Mouse (Mus musculus) neural tube, embryonic 13.5 days (tissue): ENCODE data around the gene B9d2. TPM values are rescaled to one million over a fixed set of nuclear protein-coding genes. Genes with fewer than 3 reads are reported as not detected.

Source experiments
- ATAC-seq: fragments of 200-750 bp; cut with Nextera tagmentation; 2 replicates; pipeline ENCODE4 v1.8.0; 2017; ENCODE audit warnings: low read depth, mild to moderate bottlenecking, moderate TSS enrichment, moderate library complexity
- H3K27ac ChIP-seq: fragments of 300-500 bp; sonication (generic); replicated peaks from 2 replicates; pipeline ENCODE4 v1.5.1; 2015; ENCODE audit warnings: moderate library complexity, mild to moderate bottlenecking, inconsistent platforms
- H3K27me3 ChIP-seq: fragments of 300-500 bp; sonication (generic); 2 replicates; pipeline ENCODE4 v1.6.1; 2015; ENCODE audit warnings: mild to moderate bottlenecking, inconsistent platforms
- H3K36me3 ChIP-seq: fragments of 300-500 bp; sonication (generic); 2 replicates; pipeline ENCODE4 v1.6.1; 2015; ENCODE audit warnings: mild to moderate bottlenecking, inconsistent platforms
- H3K4me1 ChIP-seq: fragments of 300-500 bp; sonication (generic); replicated peaks from 2 replicates; pipeline ENCODE4 v1.6.1; 2015; ENCODE audit warnings: inconsistent platforms
- H3K4me2 ChIP-seq: fragments of 300-500 bp; sonication (generic); 2 replicates; pipeline ENCODE4 v1.6.1; 2015; ENCODE audit warnings: inconsistent platforms, mild to moderate bottlenecking, moderate library complexity
- H3K4me3 ChIP-seq: fragments of 300-500 bp; sonication (generic); 2 replicates; pipeline ENCODE4 v1.5.1; 2015; ENCODE audit warnings: mild to moderate bottlenecking, inconsistent platforms
- H3K9ac ChIP-seq: fragments of 300-500 bp; sonication (generic); 2 replicates; pipeline ENCODE4 v1.6.1; 2015; ENCODE audit warnings: moderate library complexity, mild to moderate bottlenecking, inconsistent platforms
- H3K9me3 ChIP-seq: fragments of 300-500 bp; sonication (generic); 2 replicates; pipeline ENCODE4 v1.6.1; 2016; ENCODE audit warnings: inconsistent platforms
- WGBS: fragments of 180-500 bp; shearing (Covaris S2); methylation state at CpG from one replicate; pipeline ENCODE4 v1.1.7; 2015; 5-methylcytosine and 5-hydroxymethylcytosine counted together
- polyA plus RNA-seq: library from polyadenylated mRNA; unstranded; fragments of >200 nt; fragmentation: Nextera tagmentation; extraction: Ambion mirVana; gene quantifications from 2 replicates; pipeline ENCODE4 v1.2.1, GENCODE M21; 2015

Gene B9d2
- polyA plus RNA-seq, 1 experiment from 2014 or later: 42.6 TPM

DNA sequence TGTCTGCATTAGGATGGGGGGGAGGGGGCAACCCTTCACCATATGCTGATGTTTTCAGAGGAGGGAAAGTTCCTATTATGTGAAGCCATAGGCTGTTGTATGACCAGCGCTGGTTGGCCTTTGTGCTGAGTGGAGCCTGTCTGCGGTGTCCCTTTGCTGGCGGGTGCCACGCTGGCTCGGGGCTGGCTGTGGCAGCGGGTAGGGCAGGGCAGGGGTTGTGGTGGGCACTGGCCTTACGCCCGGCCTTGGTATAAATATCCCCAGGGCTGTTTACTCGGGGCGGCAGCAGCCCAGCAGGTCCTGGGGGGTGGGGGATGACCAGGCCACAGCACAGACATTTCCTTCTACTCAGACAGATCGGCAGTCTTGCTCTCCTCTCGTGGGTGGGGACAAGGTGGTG is 29.4 kb downstream of the B9d2 start:
- peaks cover 30% of the 10 kb centered on the region for H3K36me3 ChIP-seq
- peak; percentile 9; the same call in 1 of the 2 replicates for ATAC-seq

DNA sequence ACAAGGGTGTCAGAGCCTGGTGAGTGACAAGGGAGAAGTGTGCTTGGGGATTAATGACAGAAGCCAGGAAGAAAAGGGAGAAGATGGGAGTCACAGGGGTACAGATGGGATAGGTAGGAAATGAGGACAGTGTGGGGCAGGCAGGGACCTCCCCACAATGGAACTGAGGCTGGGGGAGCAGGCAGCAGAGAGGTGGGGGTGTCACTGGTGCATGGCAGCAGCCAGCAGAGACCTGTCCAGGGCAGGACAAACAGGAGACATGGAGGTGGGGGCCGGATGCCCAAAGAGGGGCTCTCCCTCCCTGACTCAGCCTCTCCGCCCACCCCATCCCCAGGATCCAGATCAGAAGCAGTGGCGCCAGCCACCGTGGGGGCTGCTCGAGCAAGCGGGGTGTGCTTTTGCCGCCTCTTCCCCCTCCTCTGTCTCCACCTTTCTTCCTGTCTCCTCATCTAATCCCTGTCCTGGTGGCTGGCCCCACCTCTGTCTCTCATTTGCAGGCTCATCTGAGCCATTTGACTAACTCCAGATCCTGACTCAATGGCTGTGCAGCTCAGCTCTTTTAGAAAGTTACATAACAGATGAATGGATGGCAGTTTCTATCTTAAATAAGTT is 30.0 kb downstream of the B9d2 start:
- peak overlapping the region; percentile 48 for H3K9ac ChIP-seq
- peaks cover 32% of the 10 kb centered on the region for H3K4me1 ChIP-seq
- peaks cover 37% of the 10 kb centered on the region for H3K36me3 ChIP-seq
- peak overlapping the region; percentile 21; the same call in 1 of the 2 replicates for H3K4me2 ChIP-seq
- no peak overlapping the region for H3K4me3 ChIP-seq
- ATAC-seq: peak; percentile 46
- WGBS: 5% methylated on average over 7 of the region's 7 CpGs
- H3K27ac ChIP-seq: no peak overlapping the region
- no peaks in the 10 kb centered on the region; the same call in 1 of the 2 replicates for H3K27me3 ChIP-seq
- no peaks in the 10 kb centered on the region for H3K9me3 ChIP-seq

More for the DNA sequence above, 29.4 kb downstream of the B9d2 start:
- H3K9ac ChIP-seq: peak overlapping the region; percentile 48
- no peaks in the 10 kb centered on the region; the same call in 1 of the 2 replicates for H3K27me3 ChIP-seq
- no peak overlapping the region for H3K4me3 ChIP-seq
- WGBS: 20% methylated on average over 12 of the region's 12 CpGs
- no peak overlapping the region for H3K4me2 ChIP-seq
- H3K4me1 ChIP-seq: peaks cover 36% of the 10 kb centered on the region
- H3K9me3 ChIP-seq: no peaks in the 10 kb centered on the region
- H3K27ac ChIP-seq: no peak overlapping the region

- 65% methylated on average over 5 of the region's 5 CpGs for WGBS
- 0 out of 2 replicates have a peak overlapping the region, but pooled peaks have one; percentile 14 for H3K27ac ChIP-seq
- no peaks in the 10 kb centered on the region for H3K9me3 ChIP-seq
- peaks cover 43% of the 10 kb centered on the region for H3K36me3 ChIP-seq
- no peak overlapping the region for H3K4me2 ChIP-seq
- H3K4me3 ChIP-seq: no peak overlapping the region
- peaks cover 32% of the 10 kb centered on the region for H3K4me1 ChIP-seq
- no peak for ATAC-seq
- H3K27me3 ChIP-seq: no peaks in the 10 kb centered on the region
- 0 out of 2 replicates have a peak overlapping the region, but pooled peaks have one; percentile 48 for H3K9ac ChIP-seq
These were observed 30.6 kb downstream of the B9d2 start for GRCm38 (mm10) chr7:25711165-25711564.

DNA sequence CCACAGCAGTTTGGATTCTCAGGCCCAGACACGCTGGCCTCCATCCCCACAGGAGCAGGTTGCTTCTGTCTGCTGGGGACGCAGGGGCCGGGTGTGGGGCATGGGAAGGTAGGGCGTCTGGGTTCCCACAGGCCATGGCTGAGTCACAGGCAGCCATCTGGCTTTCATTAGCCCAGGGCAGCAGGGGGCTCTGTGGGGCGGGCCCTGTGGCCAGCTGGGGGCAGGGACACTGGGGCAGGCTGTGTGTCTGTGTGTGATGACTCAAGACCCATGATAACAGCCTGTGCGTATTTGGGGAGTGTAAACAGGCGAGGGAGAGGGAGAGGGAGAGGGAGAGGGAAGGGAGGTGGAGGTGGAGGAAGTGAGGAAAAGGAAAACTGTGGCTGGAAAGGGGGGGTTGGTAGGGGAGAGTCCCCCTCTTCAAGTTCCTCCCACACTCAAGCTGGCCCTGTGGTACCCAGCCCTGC is 31.2 kb downstream of the B9d2 start:
- peak; percentile 3; the same call in 1 of the 2 replicates for ATAC-seq
- Histone ChIP-seq H3K36me3 (peaks cover 46% of the 10 kb centered on the region), H3K27me3 (no peaks in the 10 kb centered on the region), H3K9me3 (no peaks in the 10 kb centered on the region), H3K27ac (peak overlapping the region; percentile 14; the same call in 1 of the 2 replicates), H3K4me3 (no peak overlapping the region), H3K4me2 (no peak overlapping the region), H3K9ac (peak overlapping the region; percentile 55; the same call in 1 of the 2 replicates), H3K4me1 (peaks cover 32% of the 10 kb centered on the region)
- WGBS: 32% methylated on average over 7 of the region's 7 CpGs

- Histone ChIP-seq H3K4me1 (peaks cover 40% of the 10 kb centered on the region), H3K27me3 (no peaks in the 10 kb centered on the region), H3K36me3 (peaks cover 46% of the 10 kb centered on the region), H3K4me3 (no peak overlapping the region), H3K9me3 (no peaks in the 10 kb centered on the region), H3K27ac (no peak overlapping the region), H3K4me2 (no peak overlapping the region), H3K9ac (0 out of 2 replicates have a peak overlapping the region, but pooled peaks have one; percentile 55)
- 94% methylated on average over 9 of the region's 9 CpGs for WGBS
- ATAC-seq: no peak
These were observed 32.2 kb downstream of the B9d2 start for GRCm38 (mm10) chr7:25712801-25713200.

DNA sequence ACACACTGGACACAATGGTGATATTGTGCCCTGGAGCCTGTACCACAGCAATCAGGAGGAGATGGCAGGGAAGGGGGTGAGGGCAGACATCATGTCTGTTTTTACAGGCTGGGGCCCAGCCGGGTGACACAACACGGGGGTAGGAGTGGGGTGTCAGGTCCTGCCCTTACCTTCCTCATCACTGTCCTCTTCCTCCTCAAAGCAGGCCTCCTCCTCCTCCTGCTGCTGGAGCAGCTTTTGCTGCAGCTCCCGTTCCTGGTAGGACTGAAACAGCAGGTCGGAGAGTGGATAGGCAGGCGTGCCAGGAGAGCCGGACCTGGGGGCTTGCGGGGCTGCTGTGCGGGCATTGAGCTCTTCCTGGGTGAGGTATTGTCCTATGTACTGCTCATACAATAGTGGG is 34.0 kb downstream of the B9d2 start:
- H3K36me3 ChIP-seq: peaks cover 46% of the 10 kb centered on the region
- no peaks in the 10 kb centered on the region for H3K27me3 ChIP-seq
- ATAC-seq: no peak
- peaks cover 50% of the 10 kb centered on the region for H3K4me1 ChIP-seq
- H3K4me2 ChIP-seq: no peak overlapping the region
- H3K9ac ChIP-seq: no peak overlapping the region
- no peak overlapping the region for H3K27ac ChIP-seq
- 94% methylated on average over 8 of the region's 8 CpGs for WGBS
- no peak overlapping the region for H3K4me3 ChIP-seq
- H3K9me3 ChIP-seq: no peaks in the 10 kb centered on the region

DNA sequence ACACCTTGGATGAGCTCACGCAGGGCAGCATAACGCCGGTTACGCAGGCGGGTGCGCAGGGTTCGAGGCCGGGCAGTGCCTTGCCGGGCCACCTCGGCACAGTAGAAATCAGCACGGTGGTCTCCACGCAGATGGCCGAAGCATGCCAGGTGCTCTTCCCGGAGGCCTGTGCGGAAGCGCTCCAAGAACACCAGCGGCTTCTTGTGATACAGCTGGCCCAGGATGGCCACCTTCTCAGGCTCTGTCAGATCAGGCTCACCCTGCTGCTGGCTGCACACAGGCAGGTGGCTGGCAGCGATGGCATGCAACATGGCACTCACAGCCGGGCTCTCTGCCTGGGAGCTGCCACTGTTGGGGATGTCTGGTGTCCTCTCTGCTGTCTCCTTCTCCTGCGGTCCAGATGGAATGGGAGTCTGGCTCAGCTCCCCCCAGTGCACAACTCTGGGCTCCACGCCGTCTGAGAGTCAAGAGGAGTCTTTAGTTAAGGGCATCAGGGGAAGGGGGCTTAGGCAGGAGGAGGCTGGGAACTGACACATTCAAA is 35.2 kb downstream of the B9d2 start:
- peaks cover 54% of the 10 kb centered on the region for H3K36me3 ChIP-seq
- 96% methylated on average over 22 of the region's 22 CpGs for WGBS
- no peaks in the 10 kb centered on the region for H3K27me3 ChIP-seq
- no peak for ATAC-seq
- no peak overlapping the region for H3K4me3 ChIP-seq
- H3K4me1 ChIP-seq: peaks cover 38% of the 10 kb centered on the region
- no peak overlapping the region for H3K27ac ChIP-seq
- no peak overlapping the region for H3K4me2 ChIP-seq
- no peaks in the 10 kb centered on the region for H3K9me3 ChIP-seq
- no peak overlapping the region for H3K9ac ChIP-seq

DNA sequence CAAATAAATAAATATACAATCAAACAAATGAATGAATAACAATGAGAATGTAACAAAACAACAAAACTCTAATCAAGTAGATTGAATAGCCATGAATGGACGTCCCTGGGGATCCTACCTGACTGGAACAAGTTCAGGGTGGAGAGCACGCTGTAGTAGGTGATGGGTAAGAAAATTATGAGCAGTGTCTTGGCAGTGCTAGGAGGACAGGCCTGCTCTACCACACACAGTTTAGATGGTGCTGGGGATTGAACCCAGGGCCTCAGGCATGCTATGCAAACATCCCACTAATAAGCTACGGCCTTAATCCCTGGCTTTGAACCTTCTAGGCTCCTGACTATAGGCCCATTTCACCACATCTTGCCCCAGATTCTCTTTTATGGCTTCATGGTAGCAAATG is 36.9 kb downstream of the B9d2 start:
- Histone ChIP-seq H3K27ac (no peak overlapping the region), H3K4me3 (peak overlapping the region; percentile 77), H3K9me3 (no peaks in the 10 kb centered on the region), H3K9ac (peak overlapping the region; percentile 78), H3K4me1 (peaks cover 22% of the 10 kb centered on the region), H3K4me2 (peak overlapping the region; percentile 91), H3K36me3 (peaks cover 63% of the 10 kb centered on the region), H3K27me3 (no peaks in the 10 kb centered on the region)
- WGBS: 92% methylated on average over 3 of the region's 3 CpGs
- ATAC-seq: no peak

- H3K9me3 ChIP-seq: no peaks in the 10 kb centered on the region
- H3K4me1 ChIP-seq: peaks cover 20% of the 10 kb centered on the region
- peak within 1 kb of the TSS; percentile 91 for H3K4me2 ChIP-seq
- WGBS: 5% methylated on average over 32 of the region's 32 CpGs
- no peaks in the 10 kb centered on the region for H3K27me3 ChIP-seq
- H3K27ac ChIP-seq: peak within 1 kb of the TSS; percentile 86
- peaks cover 63% of the 10 kb centered on the region for H3K36me3 ChIP-seq
- peak; percentile 89 for ATAC-seq
- peak within 1 kb of the TSS; percentile 77 for H3K4me3 ChIP-seq
- peak within 1 kb of the TSS; percentile 78 for H3K9ac ChIP-seq
These were observed 38.3 kb downstream of the B9d2 start, which contains the start of gene Ccdc97 for GRCm38 (mm10) chr7:25718788-25719417. Gene Ccdc97 (minus strand): TSS chr7:25719088.

- Histone ChIP-seq H3K9ac (no peak overlapping the region), H3K36me3 (peaks cover 63% of the 10 kb centered on the region), H3K27me3 (no peaks in the 10 kb centered on the region), H3K4me3 (no peak overlapping the region), H3K27ac (no peak overlapping the region), H3K4me1 (peaks cover 20% of the 10 kb centered on the region), H3K4me2 (peak overlapping the region; percentile 91; the same call in 1 of the 2 replicates), H3K9me3 (no peaks in the 10 kb centered on the region)
- WGBS: 66% methylated on average over 10 of the region's 10 CpGs
- ATAC-seq: peak; percentile 30; the same call in 1 of the 2 replicates
These were observed 39.4 kb downstream of the B9d2 start for GRCm38 (mm10) chr7:25719761-25720610.

GRCm38 (mm10) chr7:25720760-25721159 is 40.2 kb downstream of the B9d2 start:
- Histone ChIP-seq H3K4me3 (no peak overlapping the region), H3K9me3 (no peaks in the 10 kb centered on the region), H3K36me3 (peaks cover 63% of the 10 kb centered on the region), H3K27me3 (no peaks in the 10 kb centered on the region), H3K9ac (no peak overlapping the region), H3K4me1 (peaks cover 20% of the 10 kb centered on the region), H3K27ac (no peak overlapping the region), H3K4me2 (no peak overlapping the region)
- WGBS: 92% methylated on average over 5 of the region's 5 CpGs
- ATAC-seq: 0 out of 2 replicates have a peak, but pooled peaks have one; percentile 7
